Mouse (Mus musculus) kidney, postnatal 0 days (tissue): ENCODE measurements around the gene Agmo. TPM values are rescaled to one million over a fixed set of nuclear protein-coding genes. Genes with fewer than 3 reads are reported as not detected.

Source experiments
- ATAC-seq: fragments of 200-750 bp; cut with Nextera tagmentation; replicated peaks from 2 replicates; pipeline ENCODE4 v1.8.0; 2017; ENCODE audit warnings: low read depth, moderate number of reproducible peaks, moderate TSS enrichment, moderate library complexity; ENCODE audit not compliant: low FRiP score
- DNase-seq: peaks from one replicate; pipeline ENCODE4 v3.0.0-alpha.2; 2016; ENCODE audit warnings: low spot score
- H3K27ac ChIP-seq: fragments of 300-500 bp; sonication (generic); 2 replicates; pipeline ENCODE4 v1.5.1; 2014; ENCODE audit warnings: mild to moderate bottlenecking
- H3K27me3 ChIP-seq: fragments of 300-500 bp; sonication (generic); 2 replicates; pipeline ENCODE4 v1.6.1; 2014; ENCODE audit warnings: low read length, mixed read lengths; ENCODE audit not compliant: insufficient read depth
- H3K36me3 ChIP-seq: fragments of 300-500 bp; sonication (generic); 2 replicates; pipeline ENCODE4 v1.6.1; 2014; ENCODE audit warnings: low read length, mixed read lengths; ENCODE audit not compliant: insufficient read depth
- H3K4me1 ChIP-seq: fragments of 300-500 bp; sonication (generic); replicated peaks from 2 replicates; pipeline ENCODE4 v1.6.1; 2014; ENCODE audit warnings: antibody characterized with exemption, low read length, mixed read lengths; ENCODE audit not compliant: insufficient read depth
- H3K4me2 ChIP-seq: fragments of 300-500 bp; sonication (generic); 2 replicates; pipeline ENCODE4 v1.6.1; 2014; ENCODE audit warnings: mild to moderate bottlenecking, low read length, moderate library complexity, mixed read lengths
- H3K4me3 ChIP-seq: fragments of 300-500 bp; sonication (generic); replicated peaks from 2 replicates; pipeline ENCODE4 v1.5.1; 2014; ENCODE audit warnings: low read depth, low read length
- H3K9ac ChIP-seq: fragments of 300-500 bp; sonication (generic); 2 replicates; pipeline ENCODE4 v1.6.1; 2014; ENCODE audit warnings: low read depth, low read length
- H3K9me3 ChIP-seq: fragments of 300-500 bp; sonication (generic); replicated peaks from 2 replicates; pipeline ENCODE4 v1.6.1; 2016; ENCODE audit warnings: low read length, inconsistent platforms, mixed read lengths
- CTCF ChIP-seq: IDR thresholded peaks from 2 replicates; pipeline ENCODE4 v1.5.1; 2016; ENCODE audit warnings: antibody characterized with exemption, low read depth, mild to moderate bottlenecking, moderate library complexity
- WGBS: fragments of 180-500 bp; shearing (Covaris S2); extraction: QIAGEN DNeasy Blood & Tissue Kit; methylation state at CpG from one replicate; pipeline ENCODE4 v1.1.7; 2014; 5-methylcytosine and 5-hydroxymethylcytosine counted together
- polyA plus RNA-seq: library from polyadenylated mRNA; unstranded; fragments of >200 nt; fragmentation: Nextera tagmentation; extraction: Ambion mirVana; gene quantifications from 2 replicates; pipeline ENCODE4 v1.2.1, GENCODE M21; 2015

Agmo gene
- polyA plus RNA-seq: 0.65 and 0.92 TPM in 2 replicates

- WGBS: 62% methylated on average over 4 of the region's 4 CpGs
- Histone ChIP-seq H3K27ac (no peak within 1 kb of the TSS), H3K9ac (no peak within 1 kb of the TSS), H3K4me3 (no peak within 1 kb of the TSS), H3K4me1 (no peaks in the 10 kb centered on the region), H3K27me3 (no peaks in the 10 kb centered on the region), H3K36me3 (no peaks in the 10 kb centered on the region), H3K4me2 (0 out of 2 replicates have a peak within 1 kb of the TSS, but pooled peaks have one; percentile 4), H3K9me3 (no peaks in the 10 kb centered on the region)
- DNase-seq (no peak), ATAC-seq (no peak)
- no peak for TF ChIP-seq CTCF
Observed at GRCm38 (mm10) chr12:37241566-37242021, at the start of gene Agmo. TSS of gene Agmo (plus strand) at chr12:37241641.

DNA sequence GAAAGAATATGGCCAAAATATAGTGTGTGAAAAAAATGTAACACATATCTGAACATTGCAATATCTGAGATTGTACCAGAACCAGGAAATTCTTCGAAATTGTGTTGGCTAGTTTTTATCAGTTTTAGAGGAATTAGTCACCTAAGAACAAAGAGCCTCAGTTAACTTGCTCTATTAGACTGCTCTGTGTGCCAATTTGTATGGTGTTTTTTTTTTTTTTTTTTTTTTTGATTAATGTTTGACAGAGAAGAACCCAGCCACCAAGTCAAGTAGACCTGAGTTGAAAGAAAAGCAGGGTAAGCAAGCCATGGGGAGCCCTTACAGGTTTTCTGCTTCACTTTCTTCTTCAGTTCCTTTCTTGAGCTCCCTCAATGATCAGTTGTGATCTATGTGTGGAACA, 10.3 kb upstream of the Agmo start:
- no peak for ATAC-seq
- WGBS: 67% methylated on average over 1 of the region's 1 CpGs
- no peak overlapping the region for H3K27ac ChIP-seq

DNA sequence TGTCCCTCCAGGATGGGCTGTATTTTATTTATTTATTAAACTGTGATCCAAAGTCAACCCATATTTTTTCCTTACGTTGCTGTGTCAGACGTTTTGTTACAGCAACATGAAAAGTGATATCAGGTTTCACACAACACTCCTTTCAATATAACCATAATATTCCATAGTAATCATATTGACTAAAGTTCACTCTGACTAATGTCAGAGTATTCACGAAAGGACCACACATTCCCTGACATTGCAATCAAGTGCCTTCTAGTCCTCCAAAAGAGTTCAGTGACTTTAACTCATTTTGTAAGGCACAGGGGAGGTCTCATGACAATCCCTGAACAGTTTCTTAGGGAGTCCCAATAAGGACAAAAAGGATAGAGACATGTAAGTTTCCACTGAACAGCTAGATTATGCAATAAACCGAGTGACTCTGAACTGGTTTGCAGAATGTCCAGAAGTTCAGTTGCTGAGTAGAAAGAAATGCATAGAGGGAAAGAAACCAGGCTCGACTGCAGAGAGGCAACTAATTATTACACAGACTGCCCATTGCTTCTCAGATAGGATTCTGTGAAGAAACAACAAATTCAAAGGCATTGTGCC, 371 bp upstream of the Agmo start:
- no peak overlapping the region for H3K9ac ChIP-seq
- H3K4me3 ChIP-seq: no peak overlapping the region
- no peak for DNase-seq
- H3K4me2 ChIP-seq: 0 out of 2 replicates have a peak overlapping the region, but pooled peaks have one; percentile 4
- no peak for TF ChIP-seq CTCF
- no peaks in the 10 kb centered on the region for H3K27me3 ChIP-seq
- ATAC-seq: no peak
- H3K4me1 ChIP-seq: no peaks in the 10 kb centered on the region
- H3K36me3 ChIP-seq: no peaks in the 10 kb centered on the region
- WGBS: 72% methylated on average over 5 of the region's 5 CpGs
- H3K27ac ChIP-seq: no peak overlapping the region
- H3K9me3 ChIP-seq: no peaks in the 10 kb centered on the region

More for the DNA sequence above, 10.3 kb upstream of the Agmo start:
- Histone ChIP-seq H3K4me3 (no peak overlapping the region), H3K9ac (no peak overlapping the region), H3K27me3 (no peaks in the 10 kb centered on the region), H3K4me2 (no peak overlapping the region), H3K36me3 (no peaks in the 10 kb centered on the region), H3K9me3 (no peaks in the 10 kb centered on the region), H3K4me1 (no peaks in the 10 kb centered on the region)
- TF ChIP-seq CTCF: no peak
- no peak for DNase-seq

DNA sequence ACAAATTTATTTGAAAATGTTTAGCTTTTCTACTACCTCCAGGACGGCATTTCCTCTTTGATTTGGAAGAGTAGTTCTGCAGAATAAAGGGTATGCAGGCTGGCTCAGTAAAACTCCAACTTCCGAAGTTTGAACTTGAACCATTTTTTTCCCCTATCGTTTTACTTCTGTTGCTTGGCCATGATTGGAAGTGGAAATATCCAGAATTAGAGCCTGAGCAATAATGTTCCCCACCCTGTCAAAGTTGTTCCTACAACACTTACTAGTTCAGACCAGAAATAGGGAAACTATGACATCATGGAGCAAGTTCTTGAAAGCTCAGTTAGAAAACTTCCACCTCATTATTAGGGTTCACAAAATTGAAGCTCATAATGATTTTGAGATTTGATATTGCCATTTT, 1.0 kb downstream of the Agmo start:
- ATAC-seq (no peak), DNase-seq (no peak)
- no peak overlapping the region for H3K9ac ChIP-seq
- no peak for TF ChIP-seq CTCF
- no peak overlapping the region for H3K4me2 ChIP-seq
- no peaks in the 10 kb centered on the region for H3K9me3 ChIP-seq
- H3K36me3 ChIP-seq: no peaks in the 10 kb centered on the region
- H3K27me3 ChIP-seq: no peaks in the 10 kb centered on the region
- H3K4me3 ChIP-seq: no peak overlapping the region
- 85% methylated on average over 3 of the region's 3 CpGs for WGBS
- no peaks in the 10 kb centered on the region for H3K4me1 ChIP-seq
- no peak overlapping the region for H3K27ac ChIP-seq

DNA sequence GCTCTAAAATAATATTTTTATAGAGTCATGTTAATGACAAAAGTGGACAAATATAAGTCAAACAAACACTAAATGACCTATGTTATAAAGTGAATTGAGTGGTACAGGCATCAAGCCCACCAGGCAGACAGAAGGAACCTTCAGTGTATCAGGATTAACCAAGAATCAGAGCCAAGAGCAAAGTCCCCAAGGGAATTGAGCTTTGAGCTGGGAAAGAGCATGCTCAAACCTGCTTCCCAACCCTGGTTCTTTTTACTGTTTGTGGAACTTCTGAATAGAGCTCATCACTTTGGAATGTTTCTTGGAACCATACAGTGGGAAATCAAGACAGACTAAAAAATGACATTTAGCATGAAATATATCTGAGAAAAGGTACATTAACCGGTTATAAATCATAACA, 3.4 kb downstream of the Agmo start:
- no peak for TF ChIP-seq CTCF
- no peaks in the 10 kb centered on the region for H3K9me3 ChIP-seq
- 87% methylated on average over 1 of the region's 1 CpGs for WGBS
- H3K4me1 ChIP-seq: no peaks in the 10 kb centered on the region
- no peak overlapping the region for H3K27ac ChIP-seq
- H3K27me3 ChIP-seq: no peaks in the 10 kb centered on the region
- H3K4me2 ChIP-seq: no peak overlapping the region
- no peaks in the 10 kb centered on the region for H3K36me3 ChIP-seq
- peak; percentile 8 for DNase-seq
- H3K9ac ChIP-seq: no peak overlapping the region
- no peak overlapping the region for H3K4me3 ChIP-seq
- ATAC-seq: no peak

GRCm38 (mm10) chr12:37251688-37252087, 10.2 kb downstream of the Agmo start:
- H3K9ac ChIP-seq: no peak overlapping the region
- DNase-seq: no peak
- no peak overlapping the region for H3K27ac ChIP-seq
- WGBS: 92% methylated on average over 5 of the region's 5 CpGs
- H3K4me3 ChIP-seq: no peak overlapping the region
- no peaks in the 10 kb centered on the region for H3K4me1 ChIP-seq
- H3K27me3 ChIP-seq: no peaks in the 10 kb centered on the region
- ATAC-seq: no peak
- no peak overlapping the region for H3K4me2 ChIP-seq
- H3K9me3 ChIP-seq: no peaks in the 10 kb centered on the region
- H3K36me3 ChIP-seq: no peaks in the 10 kb centered on the region
- TF ChIP-seq CTCF: no peak

DNA sequence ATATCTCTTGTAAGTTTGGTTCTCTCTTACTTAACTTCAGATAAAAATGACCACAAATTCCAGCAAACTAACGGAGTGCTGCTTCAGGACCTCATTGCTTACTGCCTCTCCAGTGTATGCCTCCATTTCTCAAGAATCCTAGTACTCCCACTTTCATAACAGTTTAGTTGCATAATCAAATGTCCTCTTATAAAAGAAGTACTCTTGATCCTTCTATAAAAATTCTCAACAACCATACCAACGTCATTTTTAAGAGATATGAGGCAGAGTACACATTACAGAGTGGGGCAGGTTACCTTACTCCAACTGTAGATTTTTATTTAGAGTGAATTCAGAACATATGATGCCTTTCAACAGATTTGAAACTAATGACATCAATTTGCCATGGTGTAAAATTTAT, 15.7 kb downstream of the Agmo start:
- TF ChIP-seq CTCF: no peak
- no peak overlapping the region for H3K4me2 ChIP-seq
- H3K27me3 ChIP-seq: no peaks in the 10 kb centered on the region
- H3K36me3 ChIP-seq: no peaks in the 10 kb centered on the region
- H3K4me3 ChIP-seq: no peak overlapping the region
- no peaks in the 10 kb centered on the region for H3K9me3 ChIP-seq
- H3K9ac ChIP-seq: no peak overlapping the region
- H3K4me1 ChIP-seq: no peaks in the 10 kb centered on the region
- no peak overlapping the region for H3K27ac ChIP-seq
- no peak for ATAC-seq
- no peak for DNase-seq
- WGBS: 68% methylated on average over 2 of the region's 2 CpGs
